Mouse (Mus musculus): ENCODE results near the gene Cask. TPM values are rescaled to one million over a fixed set of nuclear protein-coding genes. Genes with fewer than 3 reads are reported as not detected.

The Cask gene
- polyA plus RNA-seq, 1 experiment from 2014 or later: 46.9 TPM

- no peaks in the 10 kb centered on the region for H3K36me3 ChIP-seq
- no peaks in the 10 kb centered on the region for H3K27me3 ChIP-seq
- no peak for ATAC-seq (replicated peaks)
- 78% methylated on average over 2 of the region's 2 CpGs for WGBS
- H3K4me2 ChIP-seq (replicated peaks): no peak overlapping the region
- H3K9ac ChIP-seq (replicated peaks): no peak overlapping the region
- H3K4me3 ChIP-seq: no peak overlapping the region
- H3K27ac ChIP-seq (replicated peaks): no peak overlapping the region
- no peaks in the 10 kb centered on the region for H3K4me1 ChIP-seq
- H3K9me3 ChIP-seq: no peaks in the 10 kb centered on the region
These were observed 239.1 kb downstream of the Cask start for GRCm38 (mm10) chrX:13612115-13612514.

- Histone ChIP-seq H3K27ac (replicated peaks) (no peak overlapping the region), H3K4me1 (no peaks in the 10 kb centered on the region), H3K4me3 (no peak overlapping the region), H3K27me3 (no peaks in the 10 kb centered on the region), H3K36me3 (no peaks in the 10 kb centered on the region), H3K9me3 (no peaks in the 10 kb centered on the region), H3K9ac (replicated peaks) (no peak overlapping the region), H3K4me2 (replicated peaks) (no peak overlapping the region)
- 91% methylated on average over 5 of the region's 5 CpGs for WGBS
- ATAC-seq (replicated peaks): no peak
These were observed 240.1 kb downstream of the Cask start for GRCm38 (mm10) chrX:13611114-13611513.

- ATAC-seq (replicated peaks): no peak
- WGBS: 45% methylated on average over 3 of the region's 3 CpGs
- H3K4me2 ChIP-seq (replicated peaks): no peak overlapping the region
- H3K9ac ChIP-seq (replicated peaks): no peak overlapping the region
- H3K4me1 ChIP-seq: no peaks in the 10 kb centered on the region
- H3K9me3 ChIP-seq: no peaks in the 10 kb centered on the region
- no peak overlapping the region for H3K4me3 ChIP-seq
- no peak overlapping the region for H3K27ac ChIP-seq (replicated peaks)
- H3K27me3 ChIP-seq: no peaks in the 10 kb centered on the region
- H3K36me3 ChIP-seq: no peaks in the 10 kb centered on the region
These were observed 243.4 kb downstream of the Cask start for GRCm38 (mm10) chrX:13607752-13608151.

- Histone ChIP-seq H3K27ac (replicated peaks) (no peak overlapping the region), H3K4me2 (replicated peaks) (no peak overlapping the region), H3K9me3 (no peaks in the 10 kb centered on the region), H3K4me3 (no peak overlapping the region), H3K9ac (replicated peaks) (no peak overlapping the region), H3K4me1 (no peaks in the 10 kb centered on the region), H3K36me3 (no peaks in the 10 kb centered on the region), H3K27me3 (no peaks in the 10 kb centered on the region)
- 77% methylated on average over 3 of the region's 3 CpGs for WGBS
- no peak for ATAC-seq (replicated peaks)
These were observed 244.4 kb downstream of the Cask start for GRCm38 (mm10) chrX:13606741-13607140.

GRCm38 (mm10) chrX:13599966-13600365, 251.2 kb downstream of the Cask start:
- H3K4me3 ChIP-seq: no peak overlapping the region
- 81% methylated on average over 1 of the region's 1 CpGs for WGBS
- no peak overlapping the region for H3K27ac ChIP-seq (replicated peaks)
- H3K4me2 ChIP-seq (replicated peaks): no peak overlapping the region
- no peak for ATAC-seq (replicated peaks)
- H3K9ac ChIP-seq (replicated peaks): no peak overlapping the region
- no peaks in the 10 kb centered on the region for H3K27me3 ChIP-seq
- H3K4me1 ChIP-seq: no peaks in the 10 kb centered on the region
- H3K9me3 ChIP-seq: no peaks in the 10 kb centered on the region
- H3K36me3 ChIP-seq: no peaks in the 10 kb centered on the region

GRCm38 (mm10) chrX:13599373-13599772, 251.8 kb downstream of the Cask start:
- 86% methylated on average over 2 of the region's 2 CpGs for WGBS
- no peak overlapping the region for H3K4me2 ChIP-seq (replicated peaks)
- H3K36me3 ChIP-seq: no peaks in the 10 kb centered on the region
- H3K9me3 ChIP-seq: no peaks in the 10 kb centered on the region
- H3K27ac ChIP-seq (replicated peaks): no peak overlapping the region
- no peak for ATAC-seq (replicated peaks)
- no peak overlapping the region for H3K9ac ChIP-seq (replicated peaks)
- H3K4me3 ChIP-seq: no peak overlapping the region
- no peaks in the 10 kb centered on the region for H3K4me1 ChIP-seq
- H3K27me3 ChIP-seq: no peaks in the 10 kb centered on the region

GRCm38 (mm10) chrX:13577647-13578046, 273.5 kb downstream of the Cask start:
- H3K9ac ChIP-seq (replicated peaks): no peak overlapping the region
- H3K4me1 ChIP-seq: no peaks in the 10 kb centered on the region
- no peak overlapping the region for H3K27ac ChIP-seq (replicated peaks)
- no peaks in the 10 kb centered on the region for H3K36me3 ChIP-seq
- 89% methylated on average over 3 of the region's 3 CpGs for WGBS
- H3K4me3 ChIP-seq: no peak overlapping the region
- H3K9me3 ChIP-seq: no peaks in the 10 kb centered on the region
- H3K4me2 ChIP-seq (replicated peaks): no peak overlapping the region
- ATAC-seq (replicated peaks): no peak
- no peaks in the 10 kb centered on the region for H3K27me3 ChIP-seq

GRCm38 (mm10) chrX:13576606-13577005, 274.6 kb downstream of the Cask start:
- Histone ChIP-seq H3K4me1 (no peaks in the 10 kb centered on the region), H3K36me3 (no peaks in the 10 kb centered on the region), H3K9ac (replicated peaks) (no peak overlapping the region), H3K27ac (replicated peaks) (no peak overlapping the region), H3K9me3 (no peaks in the 10 kb centered on the region), H3K27me3 (no peaks in the 10 kb centered on the region), H3K4me2 (replicated peaks) (no peak overlapping the region), H3K4me3 (no peak overlapping the region)
- ATAC-seq (replicated peaks): no peak
- 48% methylated on average over 2 of the region's 2 CpGs for WGBS

GRCm38 (mm10) chrX:13574872-13575271, 276.3 kb downstream of the Cask start:
- no peak for ATAC-seq (replicated peaks)
- H3K27me3 ChIP-seq: no peaks in the 10 kb centered on the region
- no peak overlapping the region for H3K9ac ChIP-seq (replicated peaks)
- no peaks in the 10 kb centered on the region for H3K36me3 ChIP-seq
- no peaks in the 10 kb centered on the region for H3K9me3 ChIP-seq
- H3K4me2 ChIP-seq (replicated peaks): no peak overlapping the region
- WGBS: 83% methylated on average over 3 of the region's 3 CpGs
- H3K4me3 ChIP-seq: no peak overlapping the region
- no peak overlapping the region for H3K27ac ChIP-seq (replicated peaks)
- H3K4me1 ChIP-seq: no peaks in the 10 kb centered on the region

GRCm38 (mm10) chrX:13574298-13574697, 276.9 kb downstream of the Cask start:
- no peak overlapping the region for H3K4me2 ChIP-seq (replicated peaks)
- ATAC-seq (replicated peaks): no peak

GRCm38 (mm10) chrX:13554504-13554903, 296.7 kb downstream of the Cask start:
- Histone ChIP-seq H3K27ac (replicated peaks) (no peak overlapping the region), H3K4me1 (no peaks in the 10 kb centered on the region), H3K4me3 (no peak overlapping the region), H3K36me3 (no peaks in the 10 kb centered on the region), H3K4me2 (replicated peaks) (no peak overlapping the region), H3K9me3 (no peaks in the 10 kb centered on the region), H3K9ac (replicated peaks) (no peak overlapping the region), H3K27me3 (no peaks in the 10 kb centered on the region)
- 93% methylated on average over 3 of the region's 3 CpGs for WGBS
- ATAC-seq (replicated peaks): no peak

More at GRCm38 (mm10) chrX:13574298-13574697, 276.9 kb downstream of the Cask start:
- no peak overlapping the region for H3K27ac ChIP-seq (replicated peaks)
- whole genome bisulfite sequencing: 88% methylated on average over 2 of the region's 2 CpGs
- no peak overlapping the region for H3K4me3 ChIP-seq
- H3K36me3 ChIP-seq: no peaks in the 10 kb centered on the region
- H3K27me3 ChIP-seq: no peaks in the 10 kb centered on the region
- no peaks in the 10 kb centered on the region for H3K4me1 ChIP-seq
- H3K9ac ChIP-seq (replicated peaks): no peak overlapping the region
- H3K9me3 ChIP-seq: no peaks in the 10 kb centered on the region

- Histone ChIP-seq H3K36me3 (no peaks in the 10 kb centered on the region), H3K9me3 (no peaks in the 10 kb centered on the region), H3K9ac (replicated peaks) (no peak overlapping the region), H3K4me3 (no peak overlapping the region), H3K27ac (replicated peaks) (no peak overlapping the region), H3K27me3 (no peaks in the 10 kb centered on the region), H3K4me1 (no peaks in the 10 kb centered on the region), H3K4me2 (replicated peaks) (no peak overlapping the region)
- WGBS: 71% methylated on average over 2 of the region's 2 CpGs
- no peak for ATAC-seq (replicated peaks)
These were observed 298.9 kb downstream of the Cask start for GRCm38 (mm10) chrX:13552288-13552687.

GRCm38 (mm10) chrX:13551566-13551965, 299.6 kb downstream of the Cask start:
- Histone ChIP-seq H3K36me3 (no peaks in the 10 kb centered on the region), H3K27ac (replicated peaks) (no peak overlapping the region; the same call in 1 of the 2 replicates), H3K9ac (replicated peaks) (no peak overlapping the region), H3K4me3 (no peak overlapping the region), H3K9me3 (no peaks in the 10 kb centered on the region), H3K27me3 (no peaks in the 10 kb centered on the region), H3K4me2 (replicated peaks) (no peak overlapping the region), H3K4me1 (no peaks in the 10 kb centered on the region)
- WGBS: 70% methylated on average over 4 of the region's 4 CpGs
- no peak for ATAC-seq (replicated peaks)
